Mouse (Mus musculus) liver, embryonic 14.5 days (tissue): ENCODE results near the gene Adgra1.

Experiments
- CTCF ChIP-seq: IDR thresholded peaks from 2 replicates; pipeline ENCODE4 v1.5.1; 2016; ENCODE audit warnings: antibody characterized with exemption, low read depth, control low read depth
- EP300 ChIP-seq: IDR thresholded peaks from 2 replicates; pipeline ENCODE4 v1.6.1; 2016; ENCODE audit warnings: antibody characterized with exemption, low read depth

DNA sequence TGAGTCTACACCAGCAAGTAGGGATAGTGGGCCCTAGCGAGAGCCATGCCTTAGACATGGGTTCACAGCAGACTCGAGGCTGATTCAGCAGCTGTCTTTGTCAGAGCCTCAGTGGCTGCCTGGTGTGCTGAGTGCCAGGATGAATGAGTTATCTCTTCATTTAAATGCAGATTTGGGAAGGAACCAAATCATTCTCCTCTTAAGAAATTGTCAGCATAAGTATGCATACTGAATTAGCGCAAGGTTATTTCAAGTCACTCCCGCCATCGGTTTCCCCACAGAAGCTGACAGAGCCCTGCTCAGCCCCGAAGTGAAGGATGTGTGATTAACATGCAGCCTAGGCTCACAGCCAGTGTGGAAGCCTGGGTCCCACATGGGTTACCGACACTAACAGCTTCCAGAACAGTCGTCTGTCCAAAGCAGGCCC, 27.8 kb upstream of the Adgra1 start:
- TF ChIP-seq CTCF (no peak), EP300 (no peak)
